Mouse (Mus musculus): ENCODE results near the gene Trip4. TPM values are rescaled to one million over a fixed set of nuclear protein-coding genes. Genes with fewer than 3 reads are reported as not detected.

Trip4 gene
- polyA plus RNA-seq, 1 experiment from 2014 or later, result 17.6 TPM

DNA sequence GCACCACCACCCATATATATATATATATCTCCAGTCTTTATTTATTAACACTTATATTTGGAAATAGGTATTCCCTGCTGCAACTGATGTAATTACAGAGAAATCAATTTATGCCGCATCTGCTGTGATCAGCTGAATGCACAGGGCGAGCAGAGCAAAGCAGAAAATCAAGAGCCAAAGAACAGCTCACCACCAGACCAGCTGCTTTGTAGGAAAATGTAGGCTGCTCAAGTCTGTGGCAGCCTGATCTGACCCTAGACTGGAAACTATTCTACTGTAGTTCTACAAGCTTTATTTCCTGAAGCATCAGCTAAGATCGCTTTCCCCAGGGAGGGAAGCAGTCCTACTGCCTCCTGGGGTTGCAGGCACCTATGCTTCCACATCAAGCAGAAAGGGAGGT lies 115.1 kb downstream of the Trip4 start:
- 84% methylated on average over 3 of the region's 3 CpGs for WGBS
- H3K27me3 ChIP-seq (replicated peaks; ENCODE audit: insufficient read depth, low read length), result no peaks in the 10 kb centered on the region
- H3K9ac ChIP-seq (replicated peaks; ENCODE audit: low read depth), result no peak overlapping the region
- ATAC-seq (no peak), DNase-seq (ENCODE audit: low spot score) (no peak)
- H3K4me3 ChIP-seq (ENCODE audit: low read depth, low read length), result no peak overlapping the region
- H3K4me1 ChIP-seq (ENCODE audit: insufficient read depth, low read depth, low read length), result peaks cover 20% of the 10 kb centered on the region; the same call in 1 of the 2 replicates
- H3K36me3 ChIP-seq (ENCODE audit: insufficient read depth, low read length), result no peaks in the 10 kb centered on the region
- H3K4me2 ChIP-seq (replicated peaks; ENCODE audit: low read depth, low read length), result no peak overlapping the region
- no peaks in the 10 kb centered on the region for H3K9me3 ChIP-seq (ENCODE audit: low read length)
- no peak overlapping the region for H3K27ac ChIP-seq (ENCODE audit: low read length)
- no peak for TF ChIP-seq EP300 (IDR thresholded peaks at IDR 0.05)
- no peak for TF ChIP-seq CTCF (IDR thresholded peaks at IDR 0.05)

DNA sequence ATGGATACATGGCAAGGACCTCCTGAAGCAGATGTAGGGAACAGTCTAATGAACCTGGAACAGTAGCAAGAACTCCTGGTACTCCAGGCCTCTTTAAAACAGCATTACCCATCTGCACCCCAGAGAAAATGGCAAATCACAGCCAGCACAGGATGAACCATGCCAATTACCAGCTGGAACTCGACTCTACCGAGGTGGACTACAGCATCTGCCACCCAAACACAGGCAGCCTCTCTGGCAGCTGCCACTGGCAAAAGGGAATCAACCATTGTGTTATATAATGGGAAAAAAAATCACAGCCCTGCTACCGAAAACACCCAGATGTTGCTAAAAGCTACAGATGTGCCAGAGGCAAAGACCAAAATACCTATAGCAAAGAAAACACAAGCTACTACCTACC lies 115.5 kb downstream of the Trip4 start:
- H3K9ac ChIP-seq (replicated peaks; ENCODE audit: low read depth), result no peak overlapping the region
- ATAC-seq (no peak), DNase-seq (ENCODE audit: low spot score) (no peak)
- H3K27me3 ChIP-seq (replicated peaks; ENCODE audit: insufficient read depth, low read length), result no peaks in the 10 kb centered on the region
- WGBS, result 88% methylated on average over 3 of the region's 3 CpGs
- H3K36me3 ChIP-seq (ENCODE audit: insufficient read depth, low read length), result no peaks in the 10 kb centered on the region
- H3K4me2 ChIP-seq (replicated peaks; ENCODE audit: low read depth, low read length), result no peak overlapping the region
- no peaks in the 10 kb centered on the region for H3K9me3 ChIP-seq (ENCODE audit: low read length)
- H3K4me1 ChIP-seq (ENCODE audit: insufficient read depth, low read depth, low read length), result peaks cover 20% of the 10 kb centered on the region; the same call in 1 of the 2 replicates
- no peak for TF ChIP-seq EP300 (IDR thresholded peaks at IDR 0.05)
- no peak for TF ChIP-seq CTCF (IDR thresholded peaks at IDR 0.05)
- H3K27ac ChIP-seq (ENCODE audit: low read length), result no peak overlapping the region
- H3K4me3 ChIP-seq (ENCODE audit: low read depth, low read length), result no peak overlapping the region

DNA sequence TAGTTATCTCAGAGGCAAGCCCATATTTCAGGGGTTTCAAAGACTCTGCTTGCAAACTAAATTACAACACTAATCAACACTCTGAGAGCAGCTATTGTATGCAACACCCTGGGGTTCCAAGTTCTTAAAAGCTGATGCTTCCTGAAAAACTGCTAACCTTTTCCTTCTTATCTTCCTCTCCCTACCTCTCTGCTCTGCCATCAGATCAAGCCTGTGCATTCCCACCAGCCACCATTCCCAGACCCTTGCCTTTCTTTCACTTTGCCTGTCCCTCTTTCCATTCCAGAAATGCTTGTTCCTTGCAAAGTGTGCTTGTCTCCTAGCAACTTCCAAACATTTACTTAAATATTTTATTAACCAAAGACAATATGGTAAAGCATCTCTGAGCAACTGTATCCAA lies 116.7 kb downstream of the Trip4 start:
- Histone ChIP-seq H3K4me2 (replicated peaks; ENCODE audit: low read depth, low read length) (no peak overlapping the region), H3K9ac (replicated peaks; ENCODE audit: low read depth) (no peak overlapping the region), H3K4me3 (ENCODE audit: low read depth, low read length) (no peak overlapping the region), H3K4me1 (ENCODE audit: insufficient read depth, low read depth, low read length) (peaks cover 28% of the 10 kb centered on the region; the same call in 1 of the 2 replicates), H3K27ac (ENCODE audit: low read length) (peak overlapping the region; percentile 54; the same call in 1 of the 2 replicates), H3K36me3 (ENCODE audit: insufficient read depth, low read length) (no peaks in the 10 kb centered on the region), H3K9me3 (ENCODE audit: low read length) (no peaks in the 10 kb centered on the region), H3K27me3 (replicated peaks; ENCODE audit: insufficient read depth, low read length) (no peaks in the 10 kb centered on the region)
- peak; percentile 31 for ATAC-seq
- DNase-seq (ENCODE audit: low spot score), result peak; percentile 68
- TF ChIP-seq EP300 (IDR thresholded peaks at IDR 0.05), result peak; percentile 39; the same call in 1 of the 2 replicates
- no peak for TF ChIP-seq CTCF (IDR thresholded peaks at IDR 0.05)

DNA sequence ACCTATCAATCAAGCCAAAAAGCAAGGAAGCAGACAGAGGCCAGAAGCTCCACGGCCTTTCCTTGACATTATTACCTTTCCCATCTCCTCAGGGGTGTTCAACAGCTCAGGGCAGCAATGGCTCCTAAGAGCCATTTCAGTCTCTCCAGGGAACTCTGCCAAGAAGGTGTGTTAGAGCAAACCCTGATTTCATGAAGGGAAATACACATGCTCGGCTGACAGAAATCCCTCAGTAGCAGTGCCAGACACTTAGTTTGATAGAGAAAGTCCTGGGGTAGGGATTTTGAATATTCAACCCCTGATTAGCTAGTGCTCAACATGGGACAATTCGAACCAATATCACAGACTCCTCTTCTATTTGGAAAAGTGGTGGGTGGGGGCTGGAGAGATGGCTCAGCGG lies 117.5 kb downstream of the Trip4 start:
- no peaks in the 10 kb centered on the region for H3K36me3 ChIP-seq (ENCODE audit: insufficient read depth, low read length)
- H3K9me3 ChIP-seq (ENCODE audit: low read length), result no peaks in the 10 kb centered on the region
- 49% methylated on average over 4 of the region's 4 CpGs for WGBS
- no peaks in the 10 kb centered on the region for H3K27me3 ChIP-seq (replicated peaks; ENCODE audit: insufficient read depth, low read length)
- H3K4me3 ChIP-seq (ENCODE audit: low read depth, low read length), result no peak overlapping the region
- TF ChIP-seq CTCF (IDR thresholded peaks at IDR 0.05) (no peak), EP300 (IDR thresholded peaks at IDR 0.05) (no peak)
- ATAC-seq (no peak), DNase-seq (ENCODE audit: low spot score) (peak; percentile 51)
- H3K4me2 ChIP-seq (replicated peaks; ENCODE audit: low read depth, low read length), result no peak overlapping the region
- peaks cover 30% of the 10 kb centered on the region; the same call in 1 of the 2 replicates for H3K4me1 ChIP-seq (ENCODE audit: insufficient read depth, low read depth, low read length)
- H3K9ac ChIP-seq (replicated peaks; ENCODE audit: low read depth), result no peak overlapping the region
- H3K27ac ChIP-seq (ENCODE audit: low read length), result peak overlapping the region; percentile 8

DNA sequence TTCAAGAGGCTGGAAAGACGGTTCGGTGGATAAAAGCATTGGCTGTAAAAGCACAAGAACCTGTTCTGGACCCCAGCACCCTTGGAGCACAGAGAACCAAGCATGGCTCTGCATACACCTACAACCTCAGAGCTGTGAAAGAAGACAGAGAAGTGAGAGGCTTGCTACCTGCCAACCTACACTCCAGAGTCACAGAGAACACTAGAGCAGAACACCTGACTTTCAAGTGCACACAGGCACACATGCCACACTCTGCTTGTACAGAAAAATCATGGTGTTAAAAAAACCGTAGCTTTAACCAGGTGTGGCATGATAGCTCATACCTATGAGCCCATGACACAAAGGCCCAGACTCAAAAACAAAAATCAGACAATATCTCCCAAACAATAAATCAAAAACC lies 118.8 kb downstream of the Trip4 start:
- H3K9ac ChIP-seq (replicated peaks; ENCODE audit: low read depth), result no peak overlapping the region
- H3K4me3 ChIP-seq (ENCODE audit: low read depth, low read length), result no peak overlapping the region
- H3K4me2 ChIP-seq (replicated peaks; ENCODE audit: low read depth, low read length), result no peak overlapping the region
- no peak for TF ChIP-seq EP300 (IDR thresholded peaks at IDR 0.05)
- TF ChIP-seq CTCF (IDR thresholded peaks at IDR 0.05), result no peak
- 71% methylated on average over 3 of the region's 3 CpGs for WGBS
- DNase-seq (ENCODE audit: low spot score), result peak; percentile 67
- 0 out of 2 replicates have a peak overlapping the region, but pooled peaks have one; percentile 7 for H3K27ac ChIP-seq (ENCODE audit: low read length)
- H3K36me3 ChIP-seq (ENCODE audit: insufficient read depth, low read length), result no peaks in the 10 kb centered on the region
- no peaks in the 10 kb centered on the region for H3K9me3 ChIP-seq (ENCODE audit: low read length)
- peak; percentile 76 for ATAC-seq
- peaks cover 30% of the 10 kb centered on the region; the same call in 1 of the 2 replicates for H3K4me1 ChIP-seq (ENCODE audit: insufficient read depth, low read depth, low read length)
- no peaks in the 10 kb centered on the region for H3K27me3 ChIP-seq (replicated peaks; ENCODE audit: insufficient read depth, low read length)

DNA sequence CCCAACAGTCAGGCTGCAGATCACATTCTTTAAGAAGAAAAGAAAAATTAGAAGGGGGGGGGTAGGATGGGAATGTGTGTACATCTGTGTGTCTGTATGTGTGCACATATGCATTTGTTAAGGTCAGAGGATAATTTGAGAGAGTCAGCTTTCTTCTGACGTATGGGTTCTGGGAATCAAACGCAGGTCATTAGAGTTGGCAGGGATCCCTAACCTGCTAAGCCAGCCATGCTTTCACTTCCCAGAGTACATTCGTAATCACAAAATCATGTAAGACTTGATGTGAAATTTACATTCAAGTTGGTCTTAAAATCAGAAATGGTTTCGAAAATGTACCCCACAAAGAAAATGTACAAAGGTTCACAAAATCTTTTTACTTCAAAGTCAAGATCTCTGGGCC lies 120.0 kb downstream of the Trip4 start:
- peak; percentile 21 for DNase-seq (ENCODE audit: low spot score)
- no peak for ATAC-seq
- no peaks in the 10 kb centered on the region for H3K27me3 ChIP-seq (replicated peaks; ENCODE audit: insufficient read depth, low read length)
- H3K9ac ChIP-seq (replicated peaks; ENCODE audit: low read depth), result no peak overlapping the region
- H3K4me3 ChIP-seq (ENCODE audit: low read depth, low read length), result no peak overlapping the region
- no peak overlapping the region for H3K4me2 ChIP-seq (replicated peaks; ENCODE audit: low read depth, low read length)
- WGBS, result 63% methylated on average over 4 of the region's 4 CpGs
- no peaks in the 10 kb centered on the region for H3K9me3 ChIP-seq (ENCODE audit: low read length)
- peaks cover 30% of the 10 kb centered on the region; the same call in 1 of the 2 replicates for H3K4me1 ChIP-seq (ENCODE audit: insufficient read depth, low read depth, low read length)
- H3K27ac ChIP-seq (ENCODE audit: low read length), result no peak overlapping the region
- TF ChIP-seq CTCF (IDR thresholded peaks at IDR 0.05) (no peak), EP300 (IDR thresholded peaks at IDR 0.05) (no peak)
- no peaks in the 10 kb centered on the region for H3K36me3 ChIP-seq (ENCODE audit: insufficient read depth, low read length)

Measured in lung, postnatal 0 days (tissue).